Mouse (Mus musculus) heart, adult 2 months (tissue): ENCODE measurements around the gene Xirp2. TPM values are rescaled to one million over a fixed set of nuclear protein-coding genes. Genes with fewer than 3 reads are reported as not detected.
"Not testable (repeated sequence)": the region's sequence is repeated elsewhere in the genome, so short reads cannot be mapped to it uniquely, and the experiment has no call there.

Experiments used
- DNase-seq, 2 experiments: peaks; one replicate each; pipeline ENCODE4 v3.0.0; 2021
- H3K27ac ChIP-seq: fragments of 200-600 bp; 2 replicates; pipeline ENCODE4 v1.8.1; 2022
- H3K27me3 ChIP-seq: fragments of 200-500 bp; 2 replicates; pipeline ENCODE4 v1.6.1; 2012; ENCODE audit warnings: mild to moderate bottlenecking, low read length, inconsistent platforms, mixed read lengths; ENCODE audit not compliant: control insufficient read depth, insufficient read depth
- H3K36me3 ChIP-seq: fragments of 200-500 bp; 2 replicates; pipeline ENCODE4 v1.6.1; 2012; ENCODE audit warnings: low read length, inconsistent platforms; ENCODE audit not compliant: control insufficient read depth, insufficient read depth
- H3K4me1 ChIP-seq: fragments of 200-500 bp; 2 replicates; pipeline ENCODE4 v1.6.1; 2011; ENCODE audit warnings: low read length; ENCODE audit not compliant: control insufficient read depth, insufficient read depth
- H3K4me3 ChIP-seq: fragments of 200-600 bp; 2 replicates; pipeline ENCODE4 v1.8.1; 2022
- H3K79me2 ChIP-seq: fragments of 200-500 bp; replicated peaks from 2 replicates; pipeline ENCODE4 v1.6.1; 2012; ENCODE audit warnings: mild to moderate bottlenecking, inconsistent platforms, low read length, moderate library complexity, mixed read lengths; ENCODE audit not compliant: control insufficient read depth, insufficient read depth
- H3K9ac ChIP-seq: fragments of 200-500 bp; 2 replicates; pipeline ENCODE4 v1.6.1; 2012; ENCODE audit warnings: low read depth, mild to moderate bottlenecking, control low read depth, inconsistent platforms, low read length, mixed read lengths
- CTCF ChIP-seq: fragments of 200-600 bp; IDR thresholded peaks from 2 replicates; pipeline ENCODE4 v1.8.1; 2022; ENCODE audit warnings: antibody characterized with exemption, mild to moderate bottlenecking, moderate library complexity
- EP300 ChIP-seq: fragments of 200-500 bp; IDR thresholded peaks from 2 replicates; pipeline ENCODE4 v1.6.1; 2011; ENCODE audit warnings: low read depth, low read length, control low read depth; ENCODE audit not compliant: insufficient read depth
- POLR2A ChIP-seq: fragments of 200-500 bp; IDR thresholded peaks from 2 replicates; pipeline ENCODE4 v1.6.1; 2011; ENCODE audit warnings: mild to moderate bottlenecking, low read depth, low read length, control low read depth; ENCODE audit not compliant: insufficient read depth
- WGBS: fragments of 180-500 bp; shearing (Covaris S2); methylation state at CpG from one replicate; pipeline ENCODE4 v1.1.7; 2018; 5-methylcytosine and 5-hydroxymethylcytosine counted together
- intact Hi-C: fragments of 180-260 bp; cut with DNase I; formaldehyde crosslinking; loops from one replicate; pipeline ENCODE4 v1.15.1; 2025
- long read RNA-seq: library from polyadenylated mRNA; stranded (forward); transcript quantifications from one replicate; pipeline ENCODE4 v2.0.0, GENCODE M21; 2021
- polyA plus RNA-seq: library from polyadenylated mRNA; depleted of rRNA; stranded (reverse); fragments of >200 nt; gene quantifications from 2 replicates; pipeline ENCODE4 v1.2.3, GENCODE M21; 2012; rRNA removed
- total RNA-seq, 2 experiments: library from RNA; stranded (reverse); gene quantifications; 2 replicates each; pipeline ENCODE4 v1.2.3; 2021

Gene Xirp2
- total RNA-seq = 100 to 1,000 TPM; 268 to 321 TPM
- 13.6 and 38.6 TPM in 2 replicates for polyA plus RNA-seq
- long read RNA-seq, full-length matches to known transcripts = 1 of 76 reads
- long read RNA-seq, partial matches to known transcripts = 74 of 76 reads
- long read RNA-seq, other reads (novel, unspliced or antisense) = 1 of 76 reads

DNA sequence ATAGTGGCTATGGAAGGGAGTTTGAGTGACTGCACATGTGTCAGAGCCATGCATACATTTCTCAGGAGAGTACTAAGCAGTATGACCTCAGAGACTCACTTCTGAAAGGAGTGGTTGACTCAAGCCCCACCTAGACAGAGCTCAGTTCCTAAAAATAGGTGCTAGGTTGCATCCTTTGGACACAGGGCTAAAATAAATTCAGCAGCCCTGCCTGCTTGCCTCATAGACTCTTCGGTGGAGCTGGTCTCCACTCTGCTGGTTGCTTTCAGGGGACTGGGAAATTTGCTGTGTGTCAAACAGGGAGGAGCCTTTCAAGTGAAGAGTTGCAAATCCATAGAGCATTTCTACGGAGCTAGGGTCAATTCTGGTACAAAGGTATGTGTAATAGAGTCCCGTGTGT is at the start of gene Xirp2:
TSS of gene Xirp2 (plus strand) at position 223 of the 400 bp plus-strand sequence.
- Histone ChIP-seq H3K9ac (peak within 1 kb of the TSS; percentile 55; the same call in 1 of the 2 replicates), H3K79me2 (no peaks in the 10 kb centered on the region), H3K4me1 (no peaks in the 10 kb centered on the region), H3K27me3 (no peaks in the 10 kb centered on the region), H3K27ac (peak within 1 kb of the TSS; percentile 89), H3K36me3 (no peaks in the 10 kb centered on the region; the same call in 1 of the 2 replicates), H3K4me3 (peak within 1 kb of the TSS; percentile 53)
- peak; percentile 55 to 63 for DNase-seq
- TF ChIP-seq CTCF (peak; percentile 16; the same call in 1 of the 2 replicates), EP300 (0 out of 2 replicates have a peak, but pooled peaks have one; percentile 66), POLR2A (peak; percentile 93)
- 44% methylated on average over 3 of the region's 3 CpGs for WGBS
- intact Hi-C loops = loop anchor here (5.0 kb wide), 1 partner anchor 62 kb away; no protein-coding TSS in a partner anchor

DNA sequence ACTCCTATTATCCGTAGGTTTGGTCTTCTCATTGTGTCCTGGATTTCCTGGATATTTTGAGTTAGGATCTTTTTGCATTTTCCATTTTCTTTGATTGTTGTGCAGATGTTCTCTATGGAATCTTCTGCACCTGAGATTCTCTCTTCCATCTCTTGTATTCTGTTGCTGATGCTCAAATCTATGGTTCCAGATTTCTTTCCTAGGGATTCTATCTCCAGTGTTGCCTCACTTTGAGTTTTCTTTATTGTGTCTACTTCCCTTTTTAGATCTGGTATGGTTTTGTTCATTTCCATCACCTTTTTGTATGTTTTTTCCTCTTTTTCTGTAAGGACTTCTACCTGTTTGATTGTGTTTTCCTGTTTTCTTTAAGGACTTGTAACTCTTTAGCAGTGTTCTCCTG is 32.4 kb upstream of the Xirp2 start, which contains the start of gene Gm21830:
TSS of gene Gm21830 (plus strand) at position 301 of the 400 bp plus-strand sequence.
- H3K79me2 ChIP-seq, H3K36me3 ChIP-seq, H3K4me1 ChIP-seq, H3K9ac ChIP-seq, intact Hi-C loops, H3K27me3 ChIP-seq, DNase-seq, H3K4me3 ChIP-seq, H3K27ac ChIP-seq: not testable (repeated sequence)
- no CpG with 5 or more reads among the region's 1 CpGs for WGBS

DNA sequence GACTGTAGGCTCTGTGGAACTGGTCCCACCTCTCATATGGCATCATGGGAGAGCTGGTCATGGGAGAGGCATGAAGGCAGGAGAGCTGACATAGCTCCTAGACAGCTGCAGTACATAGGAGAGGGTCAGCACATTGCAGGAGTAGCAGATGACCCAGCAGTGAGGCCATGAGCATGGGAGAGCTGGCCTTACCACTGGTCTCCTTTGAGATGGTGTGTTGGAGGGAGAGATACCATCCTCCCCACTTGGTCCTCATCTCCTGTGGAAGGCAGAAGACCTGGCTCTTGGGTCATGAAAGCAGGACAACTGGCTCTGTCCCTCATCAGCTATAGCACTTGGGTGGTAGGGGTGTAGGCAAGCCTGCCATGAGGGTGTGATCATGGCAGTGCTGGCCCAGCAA is 24.9 kb upstream of the Xirp2 start:
- H3K4me1 ChIP-seq = no peaks in the 10 kb centered on the region
- intact Hi-C loops = no loop called here
- H3K79me2 ChIP-seq = no peaks in the 10 kb centered on the region
- TF ChIP-seq EP300 (no peak), POLR2A (no peak), CTCF (no peak)
- H3K27ac ChIP-seq = no peak overlapping the region
- H3K36me3 ChIP-seq = no peaks in the 10 kb centered on the region
- H3K9ac ChIP-seq = no peak overlapping the region
- H3K27me3 ChIP-seq = no peaks in the 10 kb centered on the region
- no peak for DNase-seq
- no peak overlapping the region for H3K4me3 ChIP-seq

DNA sequence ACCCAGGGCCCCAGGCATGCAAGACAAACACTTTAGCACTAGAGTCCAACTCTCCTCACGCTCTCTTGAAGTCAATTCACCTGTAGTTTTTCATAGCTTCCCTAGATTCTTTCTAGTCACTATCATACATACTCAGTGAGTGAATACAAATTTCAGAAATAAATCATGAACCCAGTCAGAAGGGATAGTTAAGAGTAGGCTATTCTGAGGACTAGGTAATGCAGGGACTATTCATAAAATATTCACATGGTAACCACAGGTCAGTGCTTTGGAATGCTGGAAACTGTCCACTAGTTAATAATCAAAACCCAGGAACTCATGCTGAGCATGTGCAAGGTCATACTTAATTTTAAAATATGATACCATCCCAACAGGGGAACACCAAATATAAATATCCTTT is 23.0 kb upstream of the Xirp2 start:
- WGBS = 83% methylated on average over 1 of the region's 1 CpGs
- TF ChIP-seq POLR2A (no peak), CTCF (no peak), EP300 (no peak)
- intact Hi-C loops = no loop called here
- Histone ChIP-seq H3K27me3 (no peaks in the 10 kb centered on the region), H3K9ac (no peak overlapping the region), H3K27ac (no peak overlapping the region), H3K4me1 (no peaks in the 10 kb centered on the region), H3K79me2 (no peaks in the 10 kb centered on the region), H3K4me3 (no peak overlapping the region), H3K36me3 (no peaks in the 10 kb centered on the region)
- DNase-seq = no peak

DNA sequence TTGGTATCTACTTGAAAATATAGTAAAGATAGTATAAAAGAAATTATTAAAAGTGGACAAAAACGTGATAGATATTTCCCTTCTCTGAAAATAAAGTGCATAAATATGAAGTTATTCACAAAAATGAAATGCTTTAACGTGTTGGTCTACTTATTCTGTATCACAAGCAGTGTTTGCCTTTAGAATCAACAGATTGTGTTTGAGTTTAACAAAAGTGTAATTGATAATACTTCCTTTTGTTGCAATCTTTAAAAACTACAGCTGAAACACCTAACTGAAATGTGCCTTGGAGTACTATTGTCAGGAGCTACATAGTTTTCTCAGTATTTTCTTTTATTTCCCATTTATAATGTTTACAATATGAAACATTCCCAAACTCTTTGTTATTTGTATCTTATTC is 12.7 kb upstream of the Xirp2 start, which contains the start of gene Gm26727:
TSS of gene Gm26727 (minus strand) at position 101 of the 400 bp plus-strand sequence.
- Histone ChIP-seq H3K36me3 (no peaks in the 10 kb centered on the region), H3K27me3 (no peaks in the 10 kb centered on the region), H3K79me2 (no peaks in the 10 kb centered on the region), H3K27ac (no peak within 1 kb of the TSS), H3K9ac (no peak within 1 kb of the TSS), H3K4me1 (no peaks in the 10 kb centered on the region), H3K4me3 (no peak within 1 kb of the TSS)
- TF ChIP-seq CTCF = no peak
- no peak for TF ChIP-seq EP300
- no peak for TF ChIP-seq POLR2A
- WGBS = 52% methylated on average over 2 of the region's 2 CpGs
- intact Hi-C loops = no loop called here
- no peak for DNase-seq

DNA sequence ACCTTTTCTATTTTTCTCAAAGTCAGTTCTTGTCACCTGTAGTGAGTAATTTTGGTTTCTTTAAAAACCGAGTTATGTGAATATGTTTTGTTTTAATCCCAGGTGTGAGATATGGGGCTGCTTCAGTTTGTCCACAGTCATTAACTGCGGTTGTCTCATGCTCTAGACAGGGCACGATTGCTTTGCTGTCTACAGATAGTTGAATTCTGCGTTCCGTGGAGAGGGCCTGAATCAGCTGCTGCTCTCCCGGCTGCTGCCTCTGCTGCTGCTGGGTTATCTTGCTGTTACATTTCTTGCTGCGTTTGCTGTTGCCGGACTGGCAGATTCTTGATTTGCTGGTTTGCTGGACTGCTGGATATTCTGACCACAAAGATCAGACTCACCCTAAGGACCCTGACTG is 7.5 kb upstream of the Xirp2 start:
- H3K79me2 ChIP-seq = no peaks in the 10 kb centered on the region
- intact Hi-C loops = no loop called here
- no peaks in the 10 kb centered on the region for H3K4me1 ChIP-seq
- no peak for DNase-seq
- H3K36me3 ChIP-seq = no peaks in the 10 kb centered on the region
- H3K27me3 ChIP-seq = no peaks in the 10 kb centered on the region
- TF ChIP-seq POLR2A = no peak
- TF ChIP-seq CTCF = no peak
- TF ChIP-seq EP300 = no peak
- no peak overlapping the region for H3K4me3 ChIP-seq
- WGBS = 61% methylated on average over 8 of the region's 8 CpGs
- no peak overlapping the region for H3K9ac ChIP-seq
- no peak overlapping the region for H3K27ac ChIP-seq
